Mouse (Mus musculus): Measurements from ENCODE around the gene Fkbp7. TPM values are rescaled to one million over a fixed set of nuclear protein-coding genes. Genes with fewer than 3 reads are reported as not detected.

Gene Fkbp7
- polyA plus RNA-seq, 1 experiment from 2014 or later, result 67.1 TPM

GRCm38 (mm10) chr2:76621724-76622123, 51.2 kb downstream of the Fkbp7 start:
- no peak overlapping the region for H3K9ac ChIP-seq (ENCODE audit: low read length)
- no peaks in the 10 kb centered on the region for H3K9me3 ChIP-seq (ENCODE audit: control insufficient read depth, low read length)
- ATAC-seq (ENCODE audit: low FRiP score, low TSS enrichment) (no peak), DNase-seq (ENCODE audit: low spot score) (no peak)
- H3K4me2 ChIP-seq (replicated peaks; ENCODE audit: low read depth), result no peak overlapping the region
- H3K4me1 ChIP-seq (replicated peaks; ENCODE audit: control insufficient read depth, insufficient read depth), result no peaks in the 10 kb centered on the region
- 52% methylated on average over 1 of the region's 1 CpGs for WGBS
- H3K4me3 ChIP-seq (ENCODE audit: low read depth, low read length), result no peak overlapping the region
- no peaks in the 10 kb centered on the region for H3K36me3 ChIP-seq (ENCODE audit: control insufficient read depth, insufficient read depth, low read length)
- TF ChIP-seq EP300 (optimal IDR thresholded peaks at IDR 0.05) (no peak), CTCF (IDR thresholded peaks at IDR 0.05; ENCODE audit: low read depth) (no peak)
- H3K27ac ChIP-seq (replicated peaks), result no peak overlapping the region
- no peaks in the 10 kb centered on the region for H3K27me3 ChIP-seq (ENCODE audit: control insufficient read depth, insufficient read depth, low read length)

GRCm38 (mm10) chr2:76620188-76620587, 52.7 kb downstream of the Fkbp7 start:
- H3K9ac ChIP-seq (ENCODE audit: low read length), result no peak overlapping the region
- H3K27me3 ChIP-seq (ENCODE audit: control insufficient read depth, insufficient read depth, low read length), result no peaks in the 10 kb centered on the region
- no peaks in the 10 kb centered on the region for H3K36me3 ChIP-seq (ENCODE audit: control insufficient read depth, insufficient read depth, low read length)
- H3K27ac ChIP-seq (replicated peaks), result no peak overlapping the region
- TF ChIP-seq CTCF (IDR thresholded peaks at IDR 0.05; ENCODE audit: low read depth) (no peak), EP300 (optimal IDR thresholded peaks at IDR 0.05) (no peak)
- no peak overlapping the region for H3K4me3 ChIP-seq (ENCODE audit: low read depth, low read length)
- no peak overlapping the region for H3K4me2 ChIP-seq (replicated peaks; ENCODE audit: low read depth)
- no peaks in the 10 kb centered on the region for H3K4me1 ChIP-seq (replicated peaks; ENCODE audit: control insufficient read depth, insufficient read depth)
- DNase-seq (ENCODE audit: low spot score) (no peak), ATAC-seq (ENCODE audit: low FRiP score, low TSS enrichment) (no peak)
- WGBS, result 74% methylated on average over 5 of the region's 5 CpGs
- H3K9me3 ChIP-seq (ENCODE audit: control insufficient read depth, low read length), result no peaks in the 10 kb centered on the region

- 25% methylated on average over 1 of the region's 1 CpGs for WGBS
- peak; percentile 23 for DNase-seq (ENCODE audit: low spot score)
Measured at GRCm38 (mm10) chr2:76618078-76618477, 54.8 kb downstream of the Fkbp7 start.

More at GRCm38 (mm10) chr2:76618078-76618477, 54.8 kb downstream of the Fkbp7 start:
- Histone ChIP-seq H3K27ac (replicated peaks) (no peak overlapping the region), H3K9ac (ENCODE audit: low read length) (no peak overlapping the region), H3K9me3 (ENCODE audit: control insufficient read depth, low read length) (no peaks in the 10 kb centered on the region), H3K36me3 (ENCODE audit: control insufficient read depth, insufficient read depth, low read length) (no peaks in the 10 kb centered on the region), H3K4me1 (replicated peaks; ENCODE audit: control insufficient read depth, insufficient read depth) (no peaks in the 10 kb centered on the region), H3K4me2 (replicated peaks; ENCODE audit: low read depth) (no peak overlapping the region), H3K27me3 (ENCODE audit: control insufficient read depth, insufficient read depth, low read length) (no peaks in the 10 kb centered on the region), H3K4me3 (ENCODE audit: low read depth, low read length) (no peak overlapping the region)
- ATAC-seq (ENCODE audit: low FRiP score, low TSS enrichment), result no peak
- peak; percentile 86 for TF ChIP-seq CTCF (IDR thresholded peaks at IDR 0.05; ENCODE audit: low read depth)
- no peak for TF ChIP-seq EP300 (optimal IDR thresholded peaks at IDR 0.05)

Other genes with a start within 250 kb of the Fkbp7 start
- 26.7 and 29.7 TPM in 2 replicates for gene Prkra, start 25.1 kb downstream of the Fkbp7 start, polyA plus RNA-seq (2015; fragmentation: Nextera tagmentation; extraction: Ambion mirVana)
- 0.07 and 0.21 TPM in 2 replicates for gene Pjvk, start 24.6 kb downstream of the Fkbp7 start, polyA plus RNA-seq (2015; fragmentation: Nextera tagmentation; extraction: Ambion mirVana)
- gene Plekha3, start 2.2 kb upstream of the Fkbp7 start, polyA plus RNA-seq (2015; fragmentation: Nextera tagmentation; extraction: Ambion mirVana), result 7.5 and 7.7 TPM in 2 replicates

Data from stomach, postnatal 0 days (tissue).